In genomic region chr8:11344459-11344858, GRCm38 (mm10) we compare ENCODE assay signal across 14 mouse cellular contexts.
"Had no signal": no experiment of that assay in that cellular context is flagged by ENCODE, and none has a peak within 500 bp of the region (broad histone marks: within the 10 kb centered on the region; RNA-seq: fewer than 3 reads in every experiment).

No protein-coding gene starts in this region.

- H3K9ac ChIP-seq: hindbrain, embryonic 14.5 days; intestine, embryonic 15.5 days; limb, embryonic 13.5 days; liver, embryonic 14.5 days; lung, embryonic 14.5 days; neural tube, embryonic 15.5 days had no signal

- H3K36me3 ChIP-seq: intestine, embryonic 15.5 days; limb, embryonic 13.5 days; midbrain, embryonic 10.5 days; neural tube, embryonic 15.5 days had no signal

- H3K4me3 ChIP-seq: intestine, embryonic 15.5 days; limb, embryonic 13.5 days; midbrain, embryonic 10.5 days; myocyte; neural tube, embryonic 15.5 days had no signal

- H3K27me3 ChIP-seq: intestine, embryonic 15.5 days; limb, embryonic 13.5 days; neural tube, embryonic 15.5 days had no signal

- DNase-seq: left cerebral cortex, postnatal 4 days; lung, embryonic 14.5 days; lung, postnatal 4 days; midbrain, embryonic 14.5 days; thymus, adult 2 months; thymus, postnatal 25 days had no signal

- ATAC-seq: intestine, embryonic 15.5 days had no signal

- H3K4me2 ChIP-seq: hindbrain, embryonic 14.5 days; intestine, embryonic 15.5 days; limb, embryonic 13.5 days; lung, embryonic 14.5 days; neural tube, embryonic 15.5 days had no signal

- H3K27ac ChIP-seq: hindbrain, embryonic 14.5 days; intestine, embryonic 15.5 days; liver, embryonic 14.5 days; midbrain, embryonic 10.5 days; neural tube, embryonic 15.5 days; stomach, postnatal 0 days had no signal

- H3K9me3 ChIP-seq: intestine, embryonic 15.5 days; limb, embryonic 13.5 days; midbrain, embryonic 10.5 days; neural tube, embryonic 15.5 days had no signal
